Mouse (Mus musculus) hindbrain, embryonic 11.5 days (tissue): ENCODE measurements around the gene Mras. TPM values are rescaled to one million over a fixed set of nuclear protein-coding genes. Genes with fewer than 3 reads are reported as not detected.

Experiments
- ATAC-seq: fragments of 200-750 bp; cut with Nextera tagmentation; 2 replicates; pipeline ENCODE4 v1.8.0; 2017; ENCODE audit warnings: mild to moderate bottlenecking, moderate TSS enrichment, moderate library complexity; ENCODE audit not compliant: low FRiP score
- DNase-seq: peaks from one replicate; pipeline ENCODE4 v3.0.0-alpha.2; 2015; ENCODE audit warnings: low spot score
- H3K27ac ChIP-seq: fragments of 300-500 bp; sonication (generic); 2 replicates; pipeline ENCODE4 v1.5.1; 2014; ENCODE audit warnings: mild to moderate bottlenecking, low read depth, low read length
- H3K27me3 ChIP-seq: fragments of 300-500 bp; sonication (generic); 2 replicates; pipeline ENCODE4 v1.6.1; 2014; ENCODE audit warnings: mild to moderate bottlenecking, low read length, moderate library complexity, mixed read lengths; ENCODE audit not compliant: control insufficient read depth, insufficient read depth
- H3K36me3 ChIP-seq: fragments of 300-500 bp; sonication (generic); 2 replicates; pipeline ENCODE4 v1.6.1; 2014; ENCODE audit warnings: mild to moderate bottlenecking, low read length, moderate library complexity, mixed read lengths; ENCODE audit not compliant: control insufficient read depth, insufficient read depth
- H3K4me1 ChIP-seq: fragments of 300-500 bp; sonication (generic); replicated peaks from 2 replicates; pipeline ENCODE4 v1.6.1; 2014; ENCODE audit warnings: low read length, mixed read lengths; ENCODE audit not compliant: control insufficient read depth, insufficient read depth
- H3K4me2 ChIP-seq: fragments of 300-500 bp; sonication (generic); replicated peaks from 2 replicates; pipeline ENCODE4 v1.6.1; 2014; ENCODE audit warnings: mild to moderate bottlenecking, low read depth, low read length
- H3K4me3 ChIP-seq: fragments of 300-500 bp; sonication (generic); 2 replicates; pipeline ENCODE4 v1.5.1; 2014; ENCODE audit warnings: low read depth, low read length
- H3K9ac ChIP-seq: fragments of 300-500 bp; sonication (generic); 2 replicates; pipeline ENCODE4 v1.6.1; 2014; ENCODE audit warnings: low read depth, low read length
- H3K9me3 ChIP-seq: fragments of 300-500 bp; sonication (generic); 2 replicates; pipeline ENCODE4 v1.6.1; 2016; ENCODE audit warnings: low read length; ENCODE audit not compliant: control insufficient read depth
- WGBS: fragments of 180-500 bp; shearing (Covaris S2); extraction: QIAGEN DNeasy Blood & Tissue Kit; methylation state at CpG from one replicate; pipeline ENCODE4 v1.1.7; 2014; 5-methylcytosine and 5-hydroxymethylcytosine counted together
- polyA plus RNA-seq: library from polyadenylated mRNA; unstranded; fragments of >200 nt; fragmentation: Nextera tagmentation; extraction: Ambion mirVana; gene quantifications from 2 replicates; pipeline ENCODE4 v1.2.1, GENCODE M21; 2014

Gene Mras
- polyA plus RNA-seq, 1 experiment from 2014 or later = 20.7 TPM

DNA sequence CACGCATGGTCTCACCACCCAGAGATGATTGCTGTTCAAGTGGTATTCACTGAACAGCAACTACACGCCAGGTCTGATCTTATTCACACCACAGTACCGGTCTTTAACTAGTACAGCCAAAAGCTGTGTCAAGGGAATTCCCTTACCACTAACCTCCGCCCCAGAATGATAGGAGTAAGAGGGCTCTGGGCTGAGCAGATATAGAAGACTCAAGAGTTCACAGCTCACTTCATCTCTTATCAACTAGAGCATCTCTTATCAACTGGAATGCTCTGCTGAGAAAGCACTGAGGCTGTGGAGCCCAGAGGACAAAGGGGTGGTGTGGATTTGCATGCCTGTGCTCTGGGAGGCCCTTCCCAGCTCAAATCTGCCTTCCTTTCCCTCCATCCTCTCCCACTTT lies 25.4 kb downstream of the Mras start:
- no peak overlapping the region for H3K4me3 ChIP-seq
- WGBS = 93% methylated on average over 4 of the region's 4 CpGs
- no peaks in the 10 kb centered on the region for H3K4me1 ChIP-seq
- H3K27ac ChIP-seq = no peak overlapping the region
- H3K36me3 ChIP-seq = no peaks in the 10 kb centered on the region
- DNase-seq (no peak), ATAC-seq (no peak)
- no peaks in the 10 kb centered on the region for H3K9me3 ChIP-seq
- no peak overlapping the region for H3K9ac ChIP-seq
- H3K27me3 ChIP-seq = no peaks in the 10 kb centered on the region
- no peak overlapping the region for H3K4me2 ChIP-seq

GRCm38 (mm10) chr9:99411093-99411492 lies 26.1 kb downstream of the Mras start:
- Histone ChIP-seq H3K9ac (no peak overlapping the region), H3K4me1 (no peaks in the 10 kb centered on the region), H3K36me3 (no peaks in the 10 kb centered on the region), H3K9me3 (no peaks in the 10 kb centered on the region), H3K27ac (no peak overlapping the region), H3K27me3 (no peaks in the 10 kb centered on the region), H3K4me2 (no peak overlapping the region), H3K4me3 (no peak overlapping the region)
- no peak for DNase-seq
- no peak for ATAC-seq
- 94% methylated on average over 5 of the region's 5 CpGs for WGBS

GRCm38 (mm10) chr9:99409280-99409679 lies 27.9 kb downstream of the Mras start:
- H3K36me3 ChIP-seq = no peaks in the 10 kb centered on the region
- H3K9ac ChIP-seq = no peak overlapping the region
- ATAC-seq (no peak), DNase-seq (no peak)
- H3K4me3 ChIP-seq = no peak overlapping the region
- H3K4me1 ChIP-seq = no peaks in the 10 kb centered on the region
- no peak overlapping the region for H3K4me2 ChIP-seq
- no peaks in the 10 kb centered on the region for H3K27me3 ChIP-seq
- 88% methylated on average over 3 of the region's 3 CpGs for WGBS
- no peak overlapping the region for H3K27ac ChIP-seq
- H3K9me3 ChIP-seq = no peaks in the 10 kb centered on the region

- Histone ChIP-seq H3K36me3 (no peaks in the 10 kb centered on the region), H3K4me2 (no peak overlapping the region), H3K27me3 (no peaks in the 10 kb centered on the region), H3K4me3 (no peak overlapping the region), H3K9me3 (no peaks in the 10 kb centered on the region), H3K9ac (no peak overlapping the region), H3K4me1 (no peaks in the 10 kb centered on the region), H3K27ac (no peak overlapping the region)
- WGBS = 83% methylated on average over 9 of the region's 9 CpGs
- DNase-seq (no peak), ATAC-seq (no peak)
Measured at GRCm38 (mm10) chr9:99401288-99401974, 35.8 kb downstream of the Mras start.

- DNase-seq (no peak), ATAC-seq (no peak)
- Histone ChIP-seq H3K4me1 (no peaks in the 10 kb centered on the region), H3K4me3 (no peak overlapping the region), H3K4me2 (no peak overlapping the region), H3K9me3 (no peaks in the 10 kb centered on the region), H3K27ac (no peak overlapping the region), H3K27me3 (no peaks in the 10 kb centered on the region), H3K9ac (no peak overlapping the region), H3K36me3 (no peaks in the 10 kb centered on the region)
- 83% methylated on average over 6 of the region's 6 CpGs for WGBS
Measured at GRCm38 (mm10) chr9:99400781-99401180, 36.4 kb downstream of the Mras start.

DNA sequence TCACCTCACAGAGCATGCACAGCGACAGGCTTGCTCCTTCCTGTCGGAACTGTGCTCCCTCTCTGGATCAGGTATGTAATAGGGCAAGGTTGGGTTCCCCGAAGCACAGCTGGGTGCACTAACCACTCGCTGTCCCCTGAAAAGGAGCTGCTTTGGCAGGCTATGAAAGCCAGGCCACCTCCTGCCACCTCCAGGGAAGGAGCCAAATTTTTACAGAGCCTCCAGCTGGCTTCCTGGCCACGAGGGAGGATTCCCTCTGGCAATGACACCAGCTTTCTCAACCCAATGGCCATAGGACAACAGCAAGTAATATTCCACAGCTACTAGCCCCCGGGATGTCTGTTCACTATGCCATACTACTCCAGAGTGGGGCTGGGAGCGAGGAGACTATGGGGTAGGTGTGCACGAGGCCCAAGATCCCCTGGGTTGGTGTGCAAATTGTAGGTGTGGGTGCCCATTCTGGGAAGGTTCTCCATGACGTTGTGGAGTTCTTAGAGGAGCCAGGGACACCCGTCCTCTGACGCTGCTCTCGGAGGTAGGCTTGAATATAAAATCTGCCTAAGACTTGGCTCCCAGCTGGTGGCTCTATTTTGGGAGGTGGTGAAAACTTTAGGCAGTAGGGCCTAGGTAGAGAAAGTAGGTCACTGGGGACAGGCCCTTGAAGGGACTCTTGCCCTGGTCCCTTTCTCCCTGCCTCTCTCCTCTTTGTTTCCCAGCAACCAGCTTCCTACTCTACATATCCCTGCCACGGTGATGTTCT lies 39.9 kb downstream of the Mras start:
- DNase-seq (no peak), ATAC-seq (no peak)
- Histone ChIP-seq H3K4me1 (no peaks in the 10 kb centered on the region), H3K4me2 (no peak overlapping the region), H3K9me3 (no peaks in the 10 kb centered on the region), H3K27me3 (no peaks in the 10 kb centered on the region), H3K9ac (no peak overlapping the region), H3K4me3 (no peak overlapping the region), H3K36me3 (no peaks in the 10 kb centered on the region), H3K27ac (no peak overlapping the region)
- WGBS = 85% methylated on average over 13 of the region's 13 CpGs

DNA sequence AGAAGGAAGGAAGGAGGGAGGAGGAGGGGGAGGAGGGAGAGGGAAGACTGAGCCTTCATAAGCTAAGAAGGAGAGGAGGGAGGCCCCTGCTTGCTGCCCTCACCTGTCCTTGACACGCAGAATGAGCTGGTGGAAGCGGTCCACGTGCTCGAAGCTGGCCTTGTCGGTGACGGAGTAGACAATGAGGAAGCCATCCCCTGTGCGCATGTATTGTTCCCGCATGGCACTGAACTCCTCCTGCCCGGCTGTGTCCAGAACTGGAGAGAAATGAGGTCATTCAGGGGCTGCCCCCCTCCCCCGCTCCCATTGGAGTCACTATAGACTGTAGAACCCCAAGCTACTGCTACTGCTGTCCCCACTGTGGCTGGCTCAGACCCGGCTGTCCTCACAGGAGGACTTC lies 42.8 kb downstream of the Mras start:
- Histone ChIP-seq H3K4me2 (no peak overlapping the region), H3K36me3 (no peaks in the 10 kb centered on the region), H3K4me1 (no peaks in the 10 kb centered on the region), H3K9ac (no peak overlapping the region), H3K4me3 (no peak overlapping the region), H3K27ac (no peak overlapping the region), H3K9me3 (no peaks in the 10 kb centered on the region), H3K27me3 (no peaks in the 10 kb centered on the region)
- ATAC-seq (no peak), DNase-seq (peak; percentile 18)
- 72% methylated on average over 11 of the region's 11 CpGs for WGBS

GRCm38 (mm10) chr9:99393146-99393545 lies 44.0 kb downstream of the Mras start:
- Histone ChIP-seq H3K9ac (no peak overlapping the region), H3K9me3 (no peaks in the 10 kb centered on the region), H3K4me1 (no peaks in the 10 kb centered on the region), H3K36me3 (no peaks in the 10 kb centered on the region), H3K4me3 (no peak overlapping the region), H3K27me3 (no peaks in the 10 kb centered on the region), H3K27ac (no peak overlapping the region), H3K4me2 (no peak overlapping the region)
- ATAC-seq (no peak), DNase-seq (no peak)
- WGBS = 96% methylated on average over 8 of the region's 8 CpGs

- 96% methylated on average over 10 of the region's 10 CpGs for WGBS
- no peaks in the 10 kb centered on the region for H3K27me3 ChIP-seq
- no peak overlapping the region for H3K4me3 ChIP-seq
- ATAC-seq (no peak), DNase-seq (no peak)
- H3K27ac ChIP-seq = no peak overlapping the region
- H3K9me3 ChIP-seq = no peaks in the 10 kb centered on the region
- H3K36me3 ChIP-seq = no peaks in the 10 kb centered on the region
- H3K4me2 ChIP-seq = no peak overlapping the region
- no peaks in the 10 kb centered on the region for H3K4me1 ChIP-seq
- H3K9ac ChIP-seq = no peak overlapping the region
Measured at GRCm38 (mm10) chr9:99391557-99391956, 45.6 kb downstream of the Mras start.
